Mouse (Mus musculus): ENCODE data around the gene Atoh1. TPM values are rescaled to one million over a fixed set of nuclear protein-coding genes. Genes with fewer than 3 reads are reported as not detected.

Gene Atoh1
- polyA plus RNA-seq, 1 experiment from 2014 or later, result not detected

DNA sequence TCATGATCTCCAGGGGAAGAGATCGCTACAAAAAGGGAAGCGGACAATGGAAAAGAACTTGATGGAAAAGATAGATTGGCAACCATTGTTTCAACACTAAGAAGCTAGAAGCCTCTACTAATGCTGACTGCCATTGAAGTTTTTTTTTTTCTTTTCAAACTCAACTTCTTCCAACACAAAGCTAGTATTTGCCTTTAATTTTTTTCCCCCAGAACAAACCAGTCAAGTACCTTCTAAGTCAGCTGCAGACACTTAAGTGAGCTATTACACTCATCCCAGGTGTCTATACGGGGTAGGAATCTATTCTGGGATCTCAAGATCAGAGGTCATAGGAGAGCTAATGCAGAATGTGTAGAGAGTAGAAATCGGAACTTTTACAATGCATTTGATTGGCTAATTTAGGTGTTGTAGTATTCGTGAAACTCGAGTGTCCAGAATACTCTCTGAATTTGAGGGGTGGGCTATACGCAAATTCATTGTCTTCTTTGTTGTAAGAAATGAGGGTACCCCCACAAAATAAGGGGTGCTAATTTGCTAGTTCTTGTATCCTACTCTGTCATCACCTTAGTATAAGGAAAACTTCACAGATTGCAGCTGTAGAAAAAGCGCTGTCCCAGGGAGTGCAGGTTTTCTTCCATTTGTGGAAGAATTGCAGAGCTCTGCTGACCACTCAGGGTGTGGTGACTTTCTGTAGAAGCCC, 2.8 kb downstream of the Atoh1 start:
- no peak for ATAC-seq
- peaks cover 10% of the 10 kb centered on the region; the same call in 1 of the 2 replicates for H3K4me1 ChIP-seq
- H3K27ac ChIP-seq, result no peak overlapping the region
- H3K9me3 ChIP-seq (replicated peaks), result no peaks in the 10 kb centered on the region
- H3K9ac ChIP-seq, result no peak overlapping the region
- no peaks in the 10 kb centered on the region for H3K36me3 ChIP-seq
- H3K4me2 ChIP-seq, result no peak overlapping the region
- H3K4me3 ChIP-seq, result no peak overlapping the region
- H3K27me3 ChIP-seq (replicated peaks), result peaks cover 93% of the 10 kb centered on the region
- WGBS (ENCODE audit: insufficient replicate concordance), result 10% methylated on average over 8 of the region's 8 CpGs

DNA sequence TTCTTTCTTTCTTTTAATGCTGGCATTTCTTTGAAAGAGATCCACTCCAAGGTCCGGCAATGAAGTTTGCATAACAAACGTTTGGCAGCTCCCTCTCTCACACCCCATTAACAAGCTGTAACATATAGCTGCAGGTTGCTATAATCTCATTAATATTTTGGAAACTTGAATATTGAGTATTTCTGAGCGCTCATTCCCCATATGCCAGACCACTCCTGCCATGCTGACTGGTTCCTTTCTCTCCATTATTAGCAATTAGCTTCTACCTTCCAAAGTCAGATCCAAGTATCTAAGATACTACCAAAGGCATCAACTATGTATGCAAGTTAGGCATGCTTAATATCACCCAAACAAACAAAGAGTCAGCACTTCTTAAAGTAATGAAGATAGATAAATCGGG, 4.4 kb downstream of the Atoh1 start:
- no peak overlapping the region for H3K4me2 ChIP-seq

GRCm38 (mm10) chr6:64734441-64735320, 5.8 kb downstream of the Atoh1 start:
- H3K4me3 ChIP-seq, result peak overlapping the region; percentile 29; the same call in 1 of the 2 replicates
- ATAC-seq, result no peak

More for the DNA sequence above, 4.4 kb downstream of the Atoh1 start:
- Histone ChIP-seq H3K4me3 (no peak overlapping the region), H3K36me3 (no peaks in the 10 kb centered on the region), H3K27ac (no peak overlapping the region), H3K4me1 (peaks cover 10% of the 10 kb centered on the region; the same call in 1 of the 2 replicates), H3K9ac (no peak overlapping the region), H3K27me3 (replicated peaks) (peaks cover 79% of the 10 kb centered on the region), H3K9me3 (replicated peaks) (no peaks in the 10 kb centered on the region)
- WGBS (ENCODE audit: insufficient replicate concordance), result 4% methylated on average over 4 of the region's 4 CpGs
- ATAC-seq, result no peak

DNA sequence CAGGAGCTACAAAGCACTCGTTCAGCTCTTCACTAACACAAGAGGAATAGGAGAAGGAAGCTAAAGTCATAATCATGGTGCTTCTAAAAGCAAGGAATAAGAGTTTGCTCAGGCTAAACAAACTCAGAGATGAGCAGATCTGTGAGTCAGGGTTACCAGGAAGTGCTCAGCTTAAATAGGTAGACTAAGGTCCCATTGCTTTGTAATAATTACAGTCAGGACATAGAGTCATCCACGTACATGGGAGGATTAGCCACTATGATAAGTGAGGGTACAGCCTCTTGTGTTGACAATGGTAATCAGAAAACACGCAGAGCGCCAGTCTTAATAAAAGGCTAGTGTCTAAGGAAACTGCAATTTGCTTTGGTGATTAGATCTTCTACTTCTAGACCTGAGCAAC, 7.4 kb downstream of the Atoh1 start:
- Histone ChIP-seq H3K27me3 (replicated peaks) (peaks cover 54% of the 10 kb centered on the region), H3K36me3 (no peaks in the 10 kb centered on the region), H3K9ac (no peak overlapping the region), H3K27ac (no peak overlapping the region), H3K4me3 (no peak overlapping the region), H3K4me1 (0 out of 2 replicates have a peak, but pooled peaks cover 4% of the 10 kb centered on the region), H3K4me2 (no peak overlapping the region), H3K9me3 (replicated peaks) (no peaks in the 10 kb centered on the region)
- WGBS (ENCODE audit: insufficient replicate concordance), result 44% methylated on average over 4 of the region's 4 CpGs
- ATAC-seq, result no peak

More at GRCm38 (mm10) chr6:64734441-64735320, 5.8 kb downstream of the Atoh1 start:
- Histone ChIP-seq H3K9me3 (replicated peaks) (no peaks in the 10 kb centered on the region), H3K27me3 (replicated peaks) (peaks cover 66% of the 10 kb centered on the region), H3K27ac (no peak overlapping the region), H3K36me3 (no peaks in the 10 kb centered on the region), H3K4me2 (peak overlapping the region; percentile 54), H3K4me1 (0 out of 2 replicates have a peak, but pooled peaks cover 4% of the 10 kb centered on the region), H3K9ac (no peak overlapping the region)
- WGBS (ENCODE audit: insufficient replicate concordance), result 2% methylated on average over 54 of the region's 54 CpGs

- no peaks in the 10 kb centered on the region for H3K27me3 ChIP-seq (replicated peaks)
- H3K9ac ChIP-seq, result no peak overlapping the region
- no peaks in the 10 kb centered on the region for H3K9me3 ChIP-seq (replicated peaks)
- no peaks in the 10 kb centered on the region for H3K4me1 ChIP-seq
- WGBS (ENCODE audit: insufficient replicate concordance), result 45% methylated on average over 2 of the region's 2 CpGs
- no peak overlapping the region for H3K4me2 ChIP-seq
- H3K27ac ChIP-seq, result no peak overlapping the region
- no peak for ATAC-seq
- H3K4me3 ChIP-seq, result no peak overlapping the region
- no peaks in the 10 kb centered on the region for H3K36me3 ChIP-seq
These were observed 14.1 kb downstream of the Atoh1 start for GRCm38 (mm10) chr6:64742915-64743489.

DNA sequence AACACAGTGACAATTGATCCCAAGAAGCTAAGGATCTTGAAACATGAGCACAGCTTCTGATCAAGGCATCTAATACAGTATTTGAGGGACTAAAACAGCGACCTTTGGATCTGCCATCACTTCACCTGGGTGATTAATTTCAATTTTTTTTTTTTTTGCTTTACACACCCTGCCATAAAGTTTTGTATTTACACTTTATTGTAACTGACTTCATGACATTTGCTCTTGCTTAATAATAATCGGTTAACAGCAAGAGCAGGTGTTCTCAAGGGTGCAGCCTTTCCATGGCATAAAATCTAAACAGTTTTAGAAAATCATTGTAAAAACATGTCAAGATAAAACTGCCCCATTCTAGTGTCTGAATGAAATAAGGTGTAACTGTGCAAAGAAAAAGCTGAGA, 25.6 kb downstream of the Atoh1 start:
- Histone ChIP-seq H3K9me3 (replicated peaks) (no peaks in the 10 kb centered on the region), H3K4me1 (no peaks in the 10 kb centered on the region), H3K27ac (no peak overlapping the region), H3K4me3 (no peak overlapping the region), H3K27me3 (replicated peaks) (no peaks in the 10 kb centered on the region), H3K9ac (no peak overlapping the region), H3K36me3 (no peaks in the 10 kb centered on the region), H3K4me2 (no peak overlapping the region)
- no peak for ATAC-seq
- WGBS (ENCODE audit: insufficient replicate concordance), result 51% methylated on average over 2 of the region's 2 CpGs

DNA sequence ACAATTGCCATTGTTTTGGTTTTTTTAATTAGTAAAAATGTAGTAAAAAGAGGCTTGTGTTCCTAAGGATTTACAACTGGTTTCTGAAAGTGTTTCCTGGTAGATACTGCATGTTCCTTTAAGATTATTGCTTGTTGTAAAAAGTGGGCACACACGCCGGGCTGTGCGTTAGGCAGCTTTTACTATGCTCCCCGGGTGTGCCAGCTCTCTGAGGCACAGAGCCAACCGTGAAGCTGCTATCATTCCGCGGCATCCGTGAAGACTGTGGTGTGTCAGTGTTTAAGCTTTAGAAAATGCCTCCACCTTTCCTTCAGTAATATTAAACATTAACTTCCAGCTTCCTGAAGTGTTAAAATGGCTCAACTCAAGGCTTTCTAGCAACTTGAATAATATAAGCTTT, 35.0 kb downstream of the Atoh1 start:
- H3K9ac ChIP-seq, result no peak overlapping the region
- H3K27me3 ChIP-seq (replicated peaks), result no peaks in the 10 kb centered on the region
- no peak for ATAC-seq
- WGBS (ENCODE audit: insufficient replicate concordance), result 69% methylated on average over 8 of the region's 8 CpGs
- no peak overlapping the region for H3K4me3 ChIP-seq
- H3K9me3 ChIP-seq (replicated peaks), result no peaks in the 10 kb centered on the region
- H3K4me2 ChIP-seq, result no peak overlapping the region
- no peaks in the 10 kb centered on the region for H3K4me1 ChIP-seq
- H3K36me3 ChIP-seq, result no peaks in the 10 kb centered on the region
- H3K27ac ChIP-seq, result no peak overlapping the region

- Histone ChIP-seq H3K27me3 (replicated peaks) (no peaks in the 10 kb centered on the region), H3K4me3 (no peak overlapping the region), H3K4me1 (no peaks in the 10 kb centered on the region), H3K9ac (no peak overlapping the region), H3K36me3 (no peaks in the 10 kb centered on the region), H3K4me2 (no peak overlapping the region), H3K27ac (no peak overlapping the region), H3K9me3 (replicated peaks) (no peaks in the 10 kb centered on the region)
- 25% methylated on average over 7 of the region's 7 CpGs for WGBS (ENCODE audit: insufficient replicate concordance)
- no peak for ATAC-seq
These were observed 44.5 kb downstream of the Atoh1 start for GRCm38 (mm10) chr6:64773430-64773829.
